Mouse (Mus musculus) hindbrain, postnatal 0 days (tissue): ENCODE data around the gene Klhl25. TPM values are rescaled to one million over a fixed set of nuclear protein-coding genes. Genes with fewer than 3 reads are reported as not detected.

ENCODE experiments used
- ATAC-seq: fragments of 200-750 bp; cut with Nextera tagmentation; 2 replicates; pipeline ENCODE4 v1.8.0; 2017; ENCODE audit warnings: mild to moderate bottlenecking, moderate TSS enrichment, moderate library complexity
- DNase-seq: peaks from one replicate; pipeline ENCODE4 v3.0.0-alpha.2; 2015; ENCODE audit warnings: low spot score
- H3K27ac ChIP-seq: fragments of 300-500 bp; sonication (generic); 2 replicates; pipeline ENCODE4 v1.5.1; 2014; ENCODE audit warnings: mild to moderate bottlenecking
- H3K27me3 ChIP-seq: fragments of 300-500 bp; sonication (generic); 2 replicates; pipeline ENCODE4 v1.6.1; 2014; ENCODE audit warnings: low read length, mixed read lengths; ENCODE audit not compliant: insufficient read depth
- H3K36me3 ChIP-seq: fragments of 300-500 bp; sonication (generic); 2 replicates; pipeline ENCODE4 v1.6.1; 2014; ENCODE audit warnings: low read length, mixed read lengths; ENCODE audit not compliant: insufficient read depth
- H3K4me1 ChIP-seq: fragments of 300-500 bp; sonication (generic); 2 replicates; pipeline ENCODE4 v1.6.1; 2014; ENCODE audit warnings: antibody characterized with exemption, low read length, mixed read lengths; ENCODE audit not compliant: insufficient read depth
- H3K4me2 ChIP-seq: fragments of 300-500 bp; sonication (generic); 2 replicates; pipeline ENCODE4 v1.6.1; 2014; ENCODE audit warnings: low read depth, mild to moderate bottlenecking, low read length, moderate library complexity, mixed read lengths
- H3K4me3 ChIP-seq: fragments of 300-500 bp; sonication (generic); 2 replicates; pipeline ENCODE4 v1.5.1; 2014; ENCODE audit warnings: low read length
- H3K9ac ChIP-seq: fragments of 300-500 bp; sonication (generic); replicated peaks from 2 replicates; pipeline ENCODE4 v1.6.1; 2014; ENCODE audit warnings: mild to moderate bottlenecking, low read length, moderate library complexity, mixed read lengths
- H3K9me3 ChIP-seq: fragments of 300-500 bp; sonication (generic); 2 replicates; pipeline ENCODE4 v1.6.1; 2016; ENCODE audit warnings: low read length, mixed read lengths
- CTCF ChIP-seq: IDR thresholded peaks from 2 replicates; pipeline ENCODE4 v1.5.1; 2016; ENCODE audit warnings: antibody characterized with exemption, control low read depth, low read depth
- WGBS: fragments of 180-500 bp; shearing (Covaris S2); extraction: QIAGEN DNeasy Blood & Tissue Kit; methylation state at CpG from one replicate; pipeline ENCODE4 v1.1.7; 2014; 5-methylcytosine and 5-hydroxymethylcytosine counted together
- polyA plus RNA-seq: library from polyadenylated mRNA; unstranded; fragments of >200 nt; fragmentation: Nextera tagmentation; extraction: Ambion mirVana; gene quantifications from 2 replicates; pipeline ENCODE4 v1.2.1, GENCODE M21; 2015
- total RNA-seq: library from RNA; depleted of rRNA; stranded (reverse); fragments of >200 nt; gene quantifications from 2 replicates; pipeline ENCODE4 v1.2.3, GENCODE M21; 2014

Klhl25 gene
- total and polyA plus RNA-seq, 2 experiments from 2014 or later: 14.4 to 47.8 TPM

DNA sequence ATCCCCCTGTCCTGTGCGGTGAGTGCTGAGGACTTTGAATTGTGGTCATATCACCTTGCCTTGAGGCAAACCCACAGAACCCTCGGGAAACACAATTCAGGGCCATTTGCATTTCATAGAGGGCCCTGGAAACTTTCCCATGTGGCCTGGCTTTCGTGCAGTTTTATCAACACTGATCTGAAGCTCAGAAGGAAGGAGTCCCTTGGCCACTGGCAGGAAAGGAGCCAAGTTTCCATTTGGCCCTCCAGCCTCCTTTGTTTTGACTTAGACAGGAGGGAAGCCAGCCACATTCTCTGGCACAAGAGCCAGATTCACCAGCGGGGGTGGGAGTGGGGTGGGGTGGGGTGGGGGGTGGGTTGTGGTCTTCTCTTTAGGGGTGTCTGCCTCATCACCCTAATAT lies 41.4 kb upstream of the Klhl25 start:
- H3K27me3 ChIP-seq: no peaks in the 10 kb centered on the region
- no peaks in the 10 kb centered on the region for H3K9me3 ChIP-seq
- H3K4me1 ChIP-seq: peaks cover 4% of the 10 kb centered on the region; the same call in 1 of the 2 replicates
- no peak for TF ChIP-seq CTCF
- peak overlapping the region; percentile 22; the same call in 1 of the 2 replicates for H3K27ac ChIP-seq
- H3K4me3 ChIP-seq: no peak overlapping the region
- H3K9ac ChIP-seq: no peak overlapping the region
- no peaks in the 10 kb centered on the region for H3K36me3 ChIP-seq
- no peak for ATAC-seq
- 35% methylated on average over 4 of the region's 4 CpGs for WGBS
- H3K4me2 ChIP-seq: no peak overlapping the region
- DNase-seq: peak; percentile 70

DNA sequence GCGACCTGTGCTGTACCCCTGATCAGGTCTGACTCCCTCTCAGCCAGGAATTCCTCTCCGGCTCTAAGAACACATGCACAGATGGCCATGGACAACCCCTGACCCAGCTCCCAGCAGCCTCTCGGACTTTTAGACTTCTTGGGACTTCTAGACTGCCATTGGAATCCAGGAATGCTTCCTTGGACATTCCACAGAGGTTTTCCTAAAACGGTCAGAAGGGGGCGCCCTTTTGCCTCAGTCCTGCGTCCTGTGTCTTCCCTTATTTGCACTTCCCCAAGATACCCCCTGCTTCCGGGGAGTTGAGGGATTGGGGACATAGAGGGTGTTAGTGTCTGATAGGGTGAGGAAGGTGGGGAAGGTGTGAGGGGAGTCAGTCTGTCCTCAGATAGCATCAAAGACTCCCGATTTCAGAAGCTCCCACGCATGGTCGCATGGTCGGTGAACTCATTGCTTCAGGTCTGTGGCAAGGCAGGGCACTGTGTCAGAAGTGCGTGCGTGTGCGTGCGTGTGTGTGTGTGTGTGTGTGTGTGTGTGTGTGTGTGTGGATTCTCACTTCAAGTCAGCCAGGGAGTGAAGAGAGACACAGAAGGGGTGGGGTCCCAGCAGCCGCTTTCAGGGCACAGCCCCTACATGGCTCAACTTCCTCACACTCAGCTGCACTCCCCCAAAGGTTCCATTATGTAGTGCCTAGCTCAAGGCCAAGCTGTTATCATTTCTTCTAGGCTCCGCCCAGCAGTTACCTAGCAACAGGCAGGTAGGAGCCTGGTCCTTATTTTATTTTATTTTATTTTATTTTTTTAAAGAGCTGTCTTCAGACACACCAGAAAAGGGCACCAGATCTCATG lies 40.4 kb upstream of the Klhl25 start:
- WGBS: 75% methylated on average over 17 of the region's 17 CpGs
- 0 out of 2 replicates have a peak, but pooled peaks have one; percentile 38 for TF ChIP-seq CTCF
- no peak overlapping the region for H3K9ac ChIP-seq
- no peak overlapping the region for H3K4me2 ChIP-seq
- H3K27ac ChIP-seq: no peak overlapping the region
- no peak overlapping the region for H3K4me3 ChIP-seq
- H3K4me1 ChIP-seq: peaks cover 4% of the 10 kb centered on the region; the same call in 1 of the 2 replicates
- DNase-seq (no peak), ATAC-seq (peak; percentile 18; the same call in 1 of the 2 replicates)
- no peaks in the 10 kb centered on the region for H3K27me3 ChIP-seq
- no peaks in the 10 kb centered on the region for H3K9me3 ChIP-seq
- no peaks in the 10 kb centered on the region for H3K36me3 ChIP-seq

DNA sequence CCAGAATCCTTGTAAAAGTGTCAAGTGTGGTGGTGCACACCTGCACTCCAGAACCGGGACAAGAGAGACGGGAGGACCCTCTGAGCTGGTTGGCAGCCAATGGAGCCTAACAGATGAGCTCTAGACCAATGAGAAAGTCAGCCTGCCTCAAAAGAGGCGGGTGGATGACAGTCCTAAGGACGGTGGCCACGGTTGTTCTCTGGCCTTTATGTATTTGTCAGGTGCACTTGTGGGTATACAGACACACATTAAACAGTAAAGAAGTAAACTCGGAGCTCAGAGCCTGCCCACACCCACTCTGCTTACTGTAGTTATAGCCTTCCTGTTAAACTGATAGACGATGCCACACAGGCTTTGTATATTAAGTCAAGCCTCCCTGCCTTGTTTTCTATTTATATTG lies 27.4 kb upstream of the Klhl25 start:
- Histone ChIP-seq H3K9ac (no peak overlapping the region), H3K4me2 (no peak overlapping the region), H3K36me3 (no peaks in the 10 kb centered on the region), H3K4me1 (no peaks in the 10 kb centered on the region), H3K4me3 (no peak overlapping the region), H3K27ac (no peak overlapping the region), H3K27me3 (no peaks in the 10 kb centered on the region), H3K9me3 (no peaks in the 10 kb centered on the region)
- WGBS: 86% methylated on average over 7 of the region's 7 CpGs
- TF ChIP-seq CTCF: no peak
- DNase-seq: no peak
- no peak for ATAC-seq

DNA sequence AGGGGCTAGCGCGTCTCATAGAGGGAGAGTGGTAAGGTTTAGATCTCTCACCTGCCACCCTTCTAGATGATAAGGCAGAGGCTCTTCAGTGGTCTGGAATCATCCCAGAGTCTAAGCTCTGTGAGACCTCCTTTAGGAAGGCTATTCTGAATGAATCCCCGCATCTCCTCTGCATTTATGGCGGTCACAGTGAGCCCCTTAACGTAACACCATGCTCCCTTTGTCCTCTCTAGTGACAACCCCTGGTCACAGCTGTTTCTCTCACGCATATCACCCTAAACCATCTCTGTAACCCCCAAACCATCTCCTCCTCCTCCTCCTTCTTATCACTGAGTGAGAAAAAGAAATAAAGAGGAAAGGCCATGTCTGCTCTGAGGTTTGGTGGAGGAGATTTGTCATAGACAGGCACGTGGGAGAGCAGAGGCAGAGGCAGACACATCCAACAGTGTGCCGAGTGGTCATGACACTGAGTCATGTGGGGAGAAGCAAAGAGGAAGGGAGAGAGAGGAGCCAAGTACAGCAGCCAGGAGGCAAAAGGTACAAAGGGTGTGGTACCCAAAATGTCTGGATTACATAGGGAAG lies 25.9 kb upstream of the Klhl25 start:
- Histone ChIP-seq H3K9me3 (no peaks in the 10 kb centered on the region), H3K4me1 (no peaks in the 10 kb centered on the region), H3K27me3 (no peaks in the 10 kb centered on the region), H3K27ac (no peak overlapping the region), H3K9ac (no peak overlapping the region), H3K4me3 (no peak overlapping the region), H3K36me3 (no peaks in the 10 kb centered on the region), H3K4me2 (no peak overlapping the region)
- ATAC-seq (no peak), DNase-seq (no peak)
- WGBS: 80% methylated on average over 8 of the region's 8 CpGs
- no peak for TF ChIP-seq CTCF

DNA sequence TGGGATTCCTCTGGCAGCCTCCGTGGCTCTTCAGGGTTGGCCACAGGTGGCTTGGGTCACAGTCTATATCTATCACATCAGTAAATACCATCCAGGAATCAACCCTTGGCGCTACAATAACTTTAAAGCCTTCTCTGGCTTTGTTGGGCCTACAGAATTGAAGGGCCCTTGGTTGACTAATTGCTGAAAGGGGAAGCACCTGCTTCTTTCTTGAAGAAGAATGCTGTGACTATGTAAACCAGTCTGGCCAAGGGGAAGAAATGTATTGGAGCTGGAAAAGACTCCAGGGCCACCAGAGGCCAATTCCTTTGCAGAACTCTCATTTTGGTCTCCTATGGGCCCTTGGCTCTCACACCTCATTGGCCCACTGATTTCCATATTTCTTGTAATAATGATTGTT lies 25.0 kb upstream of the Klhl25 start:
- no peaks in the 10 kb centered on the region for H3K9me3 ChIP-seq
- H3K4me1 ChIP-seq: no peaks in the 10 kb centered on the region
- no peak for TF ChIP-seq CTCF
- no peak overlapping the region for H3K4me3 ChIP-seq
- H3K9ac ChIP-seq: no peak overlapping the region
- ATAC-seq: no peak
- DNase-seq: no peak
- H3K4me2 ChIP-seq: no peak overlapping the region
- WGBS: 83% methylated on average over 2 of the region's 2 CpGs
- no peaks in the 10 kb centered on the region for H3K27me3 ChIP-seq
- no peaks in the 10 kb centered on the region for H3K36me3 ChIP-seq
- H3K27ac ChIP-seq: no peak overlapping the region

DNA sequence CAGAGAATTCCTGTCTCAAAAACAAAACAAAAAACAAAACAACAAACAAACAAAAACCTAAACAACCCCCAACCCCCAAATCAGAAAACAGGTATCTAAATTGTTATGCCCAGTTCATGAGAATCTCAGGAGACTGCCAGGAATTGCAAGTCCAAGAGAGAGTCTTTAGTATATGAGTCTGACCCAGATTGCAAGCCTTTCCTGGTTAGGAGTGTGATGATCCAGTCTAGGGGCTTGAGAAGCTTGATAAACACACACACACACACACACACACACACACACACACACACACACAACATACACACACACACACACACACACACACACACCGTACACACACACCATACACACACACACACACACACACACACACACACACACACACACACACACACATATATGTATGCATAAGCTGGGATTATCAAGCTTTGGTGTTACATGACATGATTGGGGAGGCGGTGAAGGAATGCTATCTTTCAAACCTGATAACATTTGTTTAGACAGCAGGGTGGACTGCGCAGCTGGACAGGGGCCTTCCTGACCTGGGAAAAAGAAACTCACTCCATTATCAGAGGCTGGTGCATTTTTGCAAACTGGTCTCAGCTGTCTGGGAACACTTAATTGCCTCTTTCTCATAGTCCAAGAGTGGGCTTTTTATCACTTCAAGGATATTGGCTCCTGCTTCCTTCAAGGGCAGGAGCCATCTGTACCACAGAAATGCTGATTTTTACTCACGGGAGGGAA lies 21.6 kb upstream of the Klhl25 start:
- Histone ChIP-seq H3K27ac (no peak overlapping the region), H3K9me3 (no peaks in the 10 kb centered on the region)

More for the DNA sequence above, 21.6 kb upstream of the Klhl25 start:
- Histone ChIP-seq H3K4me2 (no peak overlapping the region), H3K4me3 (no peak overlapping the region), H3K4me1 (no peaks in the 10 kb centered on the region), H3K36me3 (no peaks in the 10 kb centered on the region), H3K27me3 (no peaks in the 10 kb centered on the region), H3K9ac (no peak overlapping the region)
- no peak for ATAC-seq
- DNase-seq: no peak
- 77% methylated on average over 3 of the region's 4 CpGs for WGBS
- no peak for TF ChIP-seq CTCF
